9 mouse cellular contexts compared by ENCODE assay signal in genomic region chr6:8996301-8996943, GRCm38 (mm10). TPM values are rescaled to one million over a fixed set of nuclear protein-coding genes. Genes with fewer than 3 reads are reported as not detected.
DNase-seq lines count a peak whose midpoint lies in the region; ATAC-seq and TF ChIP-seq lines count a peak whose summit lies in the region.
"Had no signal": no experiment of that assay in that cellular context is flagged by ENCODE, and none has a peak within 500 bp of the region (broad histone marks: within the 10 kb centered on the region; RNA-seq: fewer than 3 reads in every experiment).

No protein-coding gene starts in this region.

- H3K4me3 ChIP-seq in CH12.LX (replicated peaks in 1 of 3; ENCODE audit: low read depth in 2 of 3, low read length in 2 of 3, poor library complexity in 1 of 3) = no peak overlapping the region
- H3K4me3 ChIP-seq in gastrocnemius, adult 2 months = peak overlapping the region; percentile 34
- no peak overlapping the region for H3K4me3 ChIP-seq in limb, embryonic 15.5 days
- no peak overlapping the region for H3K4me3 ChIP-seq in midbrain, embryonic 10.5 days

- TF ChIP-seq CTCF in CH12.LX (conservative IDR thresholded peaks at IDR 0.05 in 1 of 2, IDR thresholded peaks at IDR 0.05 in 1 of 2; ENCODE audit: low read depth in 2 of 2, low read length in 2 of 2) = no peak
- TF ChIP-seq CTCF in gastrocnemius, adult 2 months (IDR thresholded peaks at IDR 0.05) = no peak

- H3K27ac ChIP-seq in CH12.LX (ENCODE audit: insufficient read depth, low read depth) = no peak overlapping the region
- H3K27ac ChIP-seq in gastrocnemius, adult 2 months = peak overlapping the region; percentile 51
- H3K27ac ChIP-seq in limb, embryonic 15.5 days = peak overlapping the region; percentile 70
- H3K27ac ChIP-seq in midbrain, embryonic 10.5 days (replicated peaks) = no peak overlapping the region
- H3K27ac ChIP-seq: macrophage had no signal

- H3K4me2 ChIP-seq in CH12.LX (ENCODE audit: insufficient read depth, low read depth, poor library complexity, severe bottlenecking) = peak overlapping the region; percentile 59
- peak overlapping the region; percentile 11; the same call in 1 of the 2 replicates for H3K4me2 ChIP-seq in limb, embryonic 15.5 days

- no peaks in the 10 kb centered on the region for H3K79me2 ChIP-seq in CH12.LX (replicated peaks; ENCODE audit: control insufficient read depth, extremely low read depth, insufficient read depth, poor library complexity, severe bottlenecking)

- no peak for TF ChIP-seq EP300 in CH12.LX (IDR thresholded peaks at IDR 0.05; ENCODE audit: low read length)

- 32% methylated on average over 12 of the region's 12 CpGs for WGBS in limb, embryonic 15.5 days
- 79% methylated on average over 12 of the region's 12 CpGs for WGBS in midbrain, embryonic 10.5 days

- 0 out of 2 replicates have a peak, but pooled peaks have one; percentile 44 for ATAC-seq in limb, embryonic 15.5 days (ENCODE audit: insufficient number of reproducible peaks, low FRiP score, low TSS enrichment, low read depth)

- in situ Hi-C loops in CH12.LX (cut with MboI; ENCODE audit: low pct_ligation_motif_present, low pct_unique_long_range_greater_than_20kb, low sequenced_read_pairs) = no loop called here

- H3K36me3 ChIP-seq in CH12.LX (replicated peaks in 1 of 2; ENCODE audit: control insufficient read depth in 1 of 2, insufficient read depth in 1 of 2, low read length in 1 of 2) = no peaks in the 10 kb centered on the region
- H3K36me3 ChIP-seq in limb, embryonic 15.5 days = no peaks in the 10 kb centered on the region
- no peaks in the 10 kb centered on the region for H3K36me3 ChIP-seq in midbrain, embryonic 10.5 days

- H3K4me1 ChIP-seq in CH12.LX (ENCODE audit: control insufficient read depth in 1 of 2, insufficient read depth in 2 of 2) = peaks cover 0 to 6% of the 10 kb centered on the region in 2 experiments; a peak in 1 of 4 replicates
- peaks cover 3% of the 10 kb centered on the region; the same call in 1 of the 2 replicates for H3K4me1 ChIP-seq in limb, embryonic 15.5 days
- H3K4me1 ChIP-seq in midbrain, embryonic 10.5 days = no peaks in the 10 kb centered on the region

- H3K9me3 ChIP-seq in CH12.LX (replicated peaks; ENCODE audit: low read length) = no peaks in the 10 kb centered on the region
- no peaks in the 10 kb centered on the region for H3K9me3 ChIP-seq in limb, embryonic 15.5 days
- no peaks in the 10 kb centered on the region for H3K9me3 ChIP-seq in midbrain, embryonic 10.5 days (replicated peaks)

- H3K9ac ChIP-seq in CH12.LX (ENCODE audit: insufficient read depth, low read depth) = peak overlapping the region; percentile 7; the same call in 1 of the 2 replicates
- H3K9ac ChIP-seq in limb, embryonic 15.5 days = no peak overlapping the region

- TF ChIP-seq RAD21 in CH12.LX (IDR thresholded peaks at IDR 0.05; ENCODE audit: low read depth, low read length) = no peak

- no peaks in the 10 kb centered on the region for H3K27me3 ChIP-seq in CH12.LX (replicated peaks)
- no peaks in the 10 kb centered on the region for H3K27me3 ChIP-seq in limb, embryonic 15.5 days
- no peaks in the 10 kb centered on the region for H3K27me3 ChIP-seq in midbrain, embryonic 10.5 days (ENCODE audit: low read depth, poor library complexity, severe bottlenecking)

- dilution Hi-C loops in CH12.LX (cut with MboI; ENCODE audit: extremely low pct_ligation_motif_present, extremely low pct_unique_long_range_greater_than_20kb, low sequenced_read_pairs) = no loop called here

- peak; percentile 9 for DNase-seq in embryo, embryonic 10 days (ENCODE audit: low spot score)
- no peak for DNase-seq in embryo, embryonic 9.5 days (ENCODE audit: extremely low spot score)
- no peak for DNase-seq in CH12.LX (ENCODE audit: extremely low read depth)
- peak; percentile 62 for DNase-seq in gastrocnemius, adult 2 months
- DNase-seq in yolk sac, embryonic 10.5 days (ENCODE audit: low spot score) = no peak
- DNase-seq in midbrain, embryonic 10.5 days (ENCODE audit: low spot score) = no peak
- no peak for DNase-seq in cerebellum, postnatal 36 days

- intact Hi-C loops in gastrocnemius, adult 2 months (cut with DNase I) = no loop called here

- no peak for TF ChIP-seq POLR2A in CH12.LX (IDR thresholded peaks at IDR 0.05; ENCODE audit: low read depth, low read length)

TF ChIP-seq in CH12.LX, 34 proteins besides CTCF, POLR2A, EP300 and RAD21:
- TF ChIP-seq SMC3 (IDR thresholded peaks at IDR 0.05; ENCODE audit: low read depth, low read length) = no peak
- 0 out of 2 replicates have a peak, but pooled peaks have one; percentile 16 for TF ChIP-seq MAX (IDR thresholded peaks at IDR 0.05; ENCODE audit: low read length)

RNA-seq across cellular contexts. Expression of gene Nxph1, which starts 48.2 kb away (rescaled TPM):
- total RNA-seq in CH12.LX (2012; rRNA removed) = not detected in 2 replicates
- not detected in 2 replicates for total RNA-seq in CH12.LX (2014; rRNA removed)
- not detected in 2 replicates for polyA plus RNA-seq in CH12.LX (2012; ENCODE audit: insufficient read length, low read depth)
- not detected for total RNA-seq in gastrocnemius, adult 2 months (2021)
- 2.9 and 3.1 TPM in 2 replicates for polyA plus RNA-seq in limb, embryonic 15.5 days (2015; fragmentation: Nextera tagmentation; extraction: Ambion mirVana)
- polyA plus RNA-seq in midbrain, embryonic 10.5 days (2016; fragmentation: Nextera tagmentation; extraction: Ambion mirVana) = 0.72 and 2.0 TPM in 2 replicates
- polyA plus RNA-seq: macrophage had no signal

Comparison
In these comparisons a context has a peak if more than half of its experiments do, and no peak if none do; other contexts are left out.
1. DNase-seq: peak in embryo, embryonic 10 days (single experiment) and gastrocnemius, adult 2 months (single experiment); none in embryo, embryonic 9.5 days (single experiment), CH12.LX (single experiment), yolk sac, embryonic 10.5 days (single experiment), midbrain, embryonic 10.5 days (single experiment) and cerebellum, postnatal 36 days (0 of 2).
2. H3K27ac ChIP-seq: peak in gastrocnemius, adult 2 months (single experiment) and limb, embryonic 15.5 days (single experiment); none in CH12.LX (single experiment) and midbrain, embryonic 10.5 days (single experiment).